Mouse (Mus musculus): ENCODE measurements around the gene Pknox2. TPM values are rescaled to one million over a fixed set of nuclear protein-coding genes. Genes with fewer than 3 reads are reported as not detected.

The Pknox2 gene
- total RNA-seq, 2 experiments from 2014 or later = 76.7 to 78.9 TPM

DNA sequence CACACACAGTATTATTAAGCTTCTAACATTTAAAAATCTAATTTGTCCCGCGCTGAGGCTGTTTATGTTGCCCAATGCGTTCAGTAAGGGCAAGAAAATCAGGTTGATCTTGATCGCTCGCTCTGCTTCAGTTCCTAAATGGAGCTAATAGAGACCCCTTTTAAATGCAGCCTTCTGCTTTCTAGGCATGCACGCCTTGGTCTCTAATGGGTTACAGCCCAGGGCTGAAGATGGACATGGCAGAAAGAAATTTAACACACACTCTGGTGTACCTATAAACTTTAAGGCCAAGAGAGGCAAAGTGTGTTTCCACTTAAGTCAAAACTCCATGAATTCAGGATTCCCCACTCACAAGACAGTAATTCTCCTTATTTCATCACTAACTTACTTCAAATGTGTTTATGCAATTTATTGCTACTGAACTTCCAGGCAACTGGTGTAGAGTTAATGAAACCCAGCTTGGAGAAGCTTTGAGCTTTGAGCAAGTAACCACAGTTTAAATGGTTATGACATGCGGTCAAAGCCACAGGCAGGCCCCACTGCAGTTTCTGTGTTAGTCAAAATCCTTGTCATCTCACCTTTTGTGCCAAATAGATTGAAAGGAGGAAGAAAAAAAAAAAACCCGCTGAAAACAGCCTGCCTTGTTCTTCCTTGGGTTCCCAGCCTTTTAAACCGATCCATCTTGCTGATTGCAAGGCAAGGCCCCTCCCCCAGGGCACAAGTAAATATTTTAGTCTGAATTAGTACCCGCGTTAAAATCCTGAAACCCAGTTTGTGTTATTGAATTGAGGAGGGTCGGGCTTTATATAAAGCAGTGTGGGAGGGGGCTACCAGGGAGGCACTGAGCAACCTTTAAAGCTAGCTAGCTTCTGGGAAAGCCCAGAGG is 3.9 kb downstream of the Pknox2 start:
- intact Hi-C loops (cut with DNase I) = no loop called here

GRCm38 (mm10) chr9:37142107-37142506 is 5.1 kb downstream of the Pknox2 start:
- intact Hi-C loops (cut with DNase I) = no loop called here

More for the DNA sequence above, 3.9 kb downstream of the Pknox2 start:
- peak in 1 of 2 experiments; percentile 27 for DNase-seq (ENCODE audit: low spot score in 2 of 2)

DNA sequence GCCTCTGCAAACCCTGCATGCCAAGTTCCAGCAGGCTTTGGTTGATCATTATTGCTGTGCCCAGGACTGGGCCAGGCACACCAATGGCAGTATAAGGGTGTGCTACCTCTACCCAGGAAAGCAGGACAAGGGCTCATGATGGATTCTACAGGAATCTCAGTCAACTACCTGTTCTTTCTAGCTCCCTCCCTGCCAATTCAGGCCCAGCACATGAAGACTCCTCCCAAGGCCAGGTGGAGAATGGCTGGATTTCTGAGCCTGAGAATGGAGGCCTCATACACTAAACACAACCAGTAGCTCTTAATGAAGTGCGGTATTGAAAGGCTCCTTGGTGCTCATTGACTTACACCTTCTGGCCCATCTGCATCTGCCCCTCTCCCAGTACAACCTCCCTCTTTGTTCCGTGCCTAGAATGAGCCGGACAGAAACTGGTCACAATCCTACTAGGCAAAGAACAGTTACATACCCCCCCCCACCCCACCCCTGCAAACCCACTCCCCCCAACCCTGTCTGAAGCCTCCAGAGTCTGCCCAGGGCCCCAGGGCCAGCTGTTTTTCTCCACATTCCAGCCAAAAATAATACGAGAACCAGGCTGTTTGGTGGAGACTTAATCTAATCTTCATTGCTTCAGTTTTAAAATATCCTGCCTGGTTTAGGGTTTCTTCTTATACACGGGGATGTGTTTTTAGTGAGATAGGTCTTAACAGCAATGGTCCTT is 6.6 kb downstream of the Pknox2 start:
- DNase-seq (ENCODE audit: low spot score in 2 of 2) = no peak
- intact Hi-C loops (cut with DNase I) = no loop called here

More at GRCm38 (mm10) chr9:37142107-37142506, 5.1 kb downstream of the Pknox2 start:
- DNase-seq (ENCODE audit: low spot score in 2 of 2) = peak in 1 of 2 experiments; percentile 21

- no peak for DNase-seq (ENCODE audit: low spot score in 2 of 2)
- intact Hi-C loops (cut with DNase I) = no loop called here
Observed at GRCm38 (mm10) chr9:37139514-37139913, 7.7 kb downstream of the Pknox2 start.

GRCm38 (mm10) chr9:37138883-37139282 is 8.3 kb downstream of the Pknox2 start:
- intact Hi-C loops (cut with DNase I) = no loop called here
- no peak for DNase-seq (ENCODE audit: low spot score in 2 of 2)

- intact Hi-C loops (cut with DNase I) = no loop called here
- no peak for DNase-seq (ENCODE audit: low spot score in 2 of 2)
Observed at GRCm38 (mm10) chr9:37136340-37136739, 10.9 kb downstream of the Pknox2 start.

- intact Hi-C loops (cut with DNase I) = no loop called here
- no peak for DNase-seq (ENCODE audit: low spot score in 2 of 2)
Observed at GRCm38 (mm10) chr9:37133495-37133894, 13.7 kb downstream of the Pknox2 start.

DNA sequence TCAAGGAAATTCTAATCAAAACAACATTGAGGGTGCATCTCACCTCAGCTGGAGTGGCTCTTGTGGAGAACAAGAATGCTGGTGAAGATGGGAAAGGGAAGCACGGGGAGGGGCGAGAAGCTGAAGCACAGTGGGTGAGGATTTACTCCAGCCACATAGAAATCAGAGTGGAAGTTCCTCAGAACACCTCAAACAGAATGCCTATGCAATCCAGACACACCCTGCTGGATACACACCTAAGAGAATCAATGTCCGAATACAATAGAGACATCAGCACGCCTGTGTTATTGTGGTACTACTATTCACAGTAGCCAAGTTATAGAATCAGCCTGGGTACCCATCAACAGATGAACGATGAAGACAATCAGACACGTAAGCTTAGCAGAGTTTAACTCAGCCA is 18.2 kb downstream of the Pknox2 start:
- intact Hi-C loops (cut with DNase I) = no loop called here
- DNase-seq (ENCODE audit: low spot score in 2 of 2) = no peak

- DNase-seq (ENCODE audit: low spot score in 2 of 2) = no peak
- intact Hi-C loops (cut with DNase I) = no loop called here
Observed at GRCm38 (mm10) chr9:37126197-37126596, 21.0 kb downstream of the Pknox2 start.

DNA sequence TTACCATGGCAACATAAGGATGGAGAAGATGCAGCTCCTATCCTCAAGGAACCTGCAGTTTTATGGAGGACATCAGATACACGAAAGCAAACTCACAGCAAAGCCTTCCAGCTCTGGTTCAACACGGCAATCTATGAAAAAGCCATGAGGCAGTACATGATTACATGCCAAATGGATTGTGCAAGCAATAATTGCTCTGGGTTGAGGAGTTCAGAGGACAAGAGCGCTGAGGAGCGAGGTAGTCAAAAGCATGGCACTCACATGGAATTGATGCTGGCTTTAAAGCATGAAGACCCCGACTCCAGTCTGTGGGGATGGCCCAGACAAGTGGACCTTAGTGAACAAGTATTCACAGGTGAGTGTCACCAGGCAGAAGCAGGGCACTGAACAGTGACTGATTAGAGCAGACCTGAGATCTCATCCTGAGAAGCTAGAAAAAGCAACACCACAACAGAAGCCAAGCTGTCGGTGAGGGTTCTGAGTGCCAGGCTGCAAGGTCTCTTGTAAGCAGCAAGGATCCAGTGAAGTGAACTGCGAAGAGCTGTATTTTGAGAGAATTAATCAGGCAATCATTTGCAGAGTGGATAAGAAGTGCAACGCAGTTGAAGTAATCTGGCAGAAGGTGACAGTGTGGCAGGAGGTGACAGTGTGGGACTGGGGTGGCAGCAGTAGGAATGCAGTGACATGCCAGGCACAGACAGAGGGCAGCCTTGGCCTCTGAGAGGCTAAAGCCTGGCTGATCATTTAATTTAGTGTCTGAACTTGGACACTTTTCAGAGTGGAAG is 22.3 kb downstream of the Pknox2 start:
- intact Hi-C loops (cut with DNase I) = no loop called here
- DNase-seq (ENCODE audit: low spot score in 2 of 2) = no peak

- no peak for DNase-seq (ENCODE audit: low spot score in 2 of 2)
- intact Hi-C loops (cut with DNase I) = no loop called here
Observed at GRCm38 (mm10) chr9:37123384-37123783, 23.8 kb downstream of the Pknox2 start.

GRCm38 (mm10) chr9:37122971-37123370 is 24.2 kb downstream of the Pknox2 start:
- intact Hi-C loops (cut with DNase I) = no loop called here
- DNase-seq (ENCODE audit: low spot score in 2 of 2) = no peak

- DNase-seq (ENCODE audit: low spot score in 2 of 2) = no peak
- intact Hi-C loops (cut with DNase I) = no loop called here
Observed at GRCm38 (mm10) chr9:37122381-37122780, 24.8 kb downstream of the Pknox2 start.

- peak in 1 of 2 experiments; percentile 32 for DNase-seq (ENCODE audit: low spot score in 2 of 2)
- intact Hi-C loops (cut with DNase I) = no loop called here
Observed at GRCm38 (mm10) chr9:37121761-37122331, 25.4 kb downstream of the Pknox2 start.

DNA sequence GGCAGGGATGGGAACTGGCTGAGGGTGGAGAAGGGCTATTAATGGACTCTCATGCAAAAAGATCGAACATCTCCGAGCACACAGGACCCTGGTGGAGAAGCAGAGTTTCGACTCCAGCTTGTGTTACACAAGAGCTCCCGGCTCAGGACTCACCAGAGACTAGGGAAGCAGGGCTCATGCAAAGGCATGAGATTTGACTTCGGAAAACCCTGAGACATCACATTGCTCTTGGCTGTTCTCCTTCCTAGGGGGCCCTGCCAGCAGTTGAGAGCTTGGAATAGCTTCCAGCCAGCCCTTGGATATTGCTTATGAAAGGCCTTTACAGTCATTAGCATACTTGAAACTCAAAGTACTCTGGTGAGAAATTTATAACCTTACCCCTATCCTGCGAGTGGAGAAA is 26.4 kb downstream of the Pknox2 start:
- intact Hi-C loops (cut with DNase I) = no loop called here
- peak in 1 of 2 experiments; percentile 46 for DNase-seq (ENCODE audit: low spot score in 2 of 2)

DNA sequence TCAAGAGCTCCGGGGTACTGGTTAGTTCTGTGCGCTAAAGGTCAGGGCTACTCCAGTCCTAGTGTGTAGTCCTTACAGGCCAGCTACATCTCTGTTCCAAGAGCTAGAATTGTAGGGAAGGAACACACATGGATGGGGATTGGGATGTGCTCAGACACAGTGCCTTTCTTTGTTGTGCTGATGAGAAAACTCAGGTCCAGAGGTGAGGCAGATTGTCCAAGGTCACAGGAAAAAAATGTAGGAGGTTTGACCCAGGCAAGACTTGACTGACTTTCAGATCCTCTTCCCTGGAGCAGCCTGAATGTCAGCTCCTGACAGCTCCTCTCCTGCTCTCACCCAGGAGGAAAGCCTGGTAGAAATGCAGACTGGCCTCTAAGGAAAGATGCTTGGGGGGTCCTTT is 29.7 kb downstream of the Pknox2 start:
- no peak for DNase-seq (ENCODE audit: low spot score in 2 of 2)
- intact Hi-C loops (cut with DNase I) = no loop called here

- DNase-seq (ENCODE audit: low spot score in 2 of 2) = no peak
- intact Hi-C loops (cut with DNase I) = no loop called here
Observed at GRCm38 (mm10) chr9:37116632-37117413, 30.4 kb downstream of the Pknox2 start.

GRCm38 (mm10) chr9:37115820-37116219 is 31.4 kb downstream of the Pknox2 start:
- intact Hi-C loops (cut with DNase I) = no loop called here
- DNase-seq (ENCODE audit: low spot score in 2 of 2) = no peak

Measured in left cerebral cortex, postnatal 25 days (tissue).